Mouse (Mus musculus): ENCODE results near the gene Syncrip.

Syncrip gene

GRCm38 (mm10) chr9:88482230-88482828 is at the start of gene Syncrip:
TSS of gene Syncrip (minus strand) at chr9:88482574.
- DNase-seq (ENCODE audit: low spot score): peak; percentile 92

- DNase-seq (ENCODE audit: low spot score): no peak
Measured at GRCm38 (mm10) chr9:88529979-88530580, 47.7 kb upstream of the Syncrip start.

- no peak for DNase-seq (ENCODE audit: low spot score)
Measured at GRCm38 (mm10) chr9:88529571-88529970, 47.2 kb upstream of the Syncrip start.

- no peak for DNase-seq (ENCODE audit: low spot score)
Measured at GRCm38 (mm10) chr9:88528736-88529135, 46.4 kb upstream of the Syncrip start.

DNA sequence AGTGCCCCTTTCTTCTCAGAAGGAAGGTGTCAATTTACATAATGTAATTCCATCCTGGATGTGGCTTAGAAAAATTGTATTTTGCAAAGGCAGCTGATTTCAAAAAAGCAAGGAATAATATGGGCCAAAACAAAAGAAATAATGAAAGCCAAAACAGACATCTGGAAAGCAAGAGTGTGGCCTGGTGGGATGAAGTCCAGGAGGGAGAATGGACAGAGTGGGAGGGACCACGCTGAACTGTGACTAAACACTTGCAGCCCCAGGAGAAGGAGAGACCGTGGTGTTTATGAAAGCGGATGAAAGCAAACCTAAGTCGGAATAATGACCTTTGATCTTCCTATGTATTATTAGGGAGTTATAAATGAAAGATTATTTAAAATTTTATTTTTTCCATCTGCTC is 45.6 kb upstream of the Syncrip start:
- DNase-seq (ENCODE audit: low spot score): no peak

- no peak for DNase-seq (ENCODE audit: low spot score)
Measured at GRCm38 (mm10) chr9:88525341-88525740, 43.0 kb upstream of the Syncrip start.

DNA sequence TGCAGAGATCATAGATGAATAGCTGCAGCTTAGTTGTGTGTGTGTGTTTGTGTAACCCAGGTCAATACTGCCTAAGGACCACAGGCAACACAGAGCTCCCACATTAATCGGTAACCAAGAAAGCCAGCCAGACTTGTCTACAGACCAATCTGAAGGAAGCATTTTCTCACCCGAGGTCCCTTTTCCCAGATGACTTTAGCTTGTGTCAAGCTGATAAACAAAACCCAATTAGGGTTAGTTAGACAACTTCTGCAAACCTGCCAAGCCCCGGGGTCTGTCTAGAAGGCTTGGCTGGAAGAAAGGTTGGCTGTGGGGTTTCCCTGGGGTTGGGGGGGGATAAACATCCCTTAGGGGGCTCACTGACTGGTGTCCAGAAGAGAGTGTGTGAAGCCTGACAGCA is 42.4 kb upstream of the Syncrip start:
- no peak for DNase-seq (ENCODE audit: low spot score)

DNA sequence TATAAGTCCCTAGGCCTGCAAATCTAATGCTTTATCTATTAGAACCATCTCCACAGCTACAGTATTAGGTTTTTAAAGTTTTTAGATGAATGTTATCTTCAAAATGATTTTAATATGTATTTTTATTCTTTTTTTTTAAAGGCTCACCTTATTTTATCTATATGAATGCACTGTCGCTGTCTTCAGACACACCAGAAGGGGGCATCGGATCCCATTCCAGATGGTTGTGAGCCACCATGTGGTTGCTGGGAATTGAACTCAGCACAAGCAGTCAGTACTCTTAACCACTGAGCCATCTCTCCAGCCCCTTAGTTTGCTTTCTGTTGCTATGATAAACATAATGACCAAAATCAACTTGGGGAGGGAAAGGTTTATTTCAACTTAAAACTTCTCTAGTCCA is 42.0 kb upstream of the Syncrip start:
- no peak for DNase-seq (ENCODE audit: low spot score)

GRCm38 (mm10) chr9:88523335-88523668 is 40.9 kb upstream of the Syncrip start:
- DNase-seq (ENCODE audit: low spot score): no peak

DNA sequence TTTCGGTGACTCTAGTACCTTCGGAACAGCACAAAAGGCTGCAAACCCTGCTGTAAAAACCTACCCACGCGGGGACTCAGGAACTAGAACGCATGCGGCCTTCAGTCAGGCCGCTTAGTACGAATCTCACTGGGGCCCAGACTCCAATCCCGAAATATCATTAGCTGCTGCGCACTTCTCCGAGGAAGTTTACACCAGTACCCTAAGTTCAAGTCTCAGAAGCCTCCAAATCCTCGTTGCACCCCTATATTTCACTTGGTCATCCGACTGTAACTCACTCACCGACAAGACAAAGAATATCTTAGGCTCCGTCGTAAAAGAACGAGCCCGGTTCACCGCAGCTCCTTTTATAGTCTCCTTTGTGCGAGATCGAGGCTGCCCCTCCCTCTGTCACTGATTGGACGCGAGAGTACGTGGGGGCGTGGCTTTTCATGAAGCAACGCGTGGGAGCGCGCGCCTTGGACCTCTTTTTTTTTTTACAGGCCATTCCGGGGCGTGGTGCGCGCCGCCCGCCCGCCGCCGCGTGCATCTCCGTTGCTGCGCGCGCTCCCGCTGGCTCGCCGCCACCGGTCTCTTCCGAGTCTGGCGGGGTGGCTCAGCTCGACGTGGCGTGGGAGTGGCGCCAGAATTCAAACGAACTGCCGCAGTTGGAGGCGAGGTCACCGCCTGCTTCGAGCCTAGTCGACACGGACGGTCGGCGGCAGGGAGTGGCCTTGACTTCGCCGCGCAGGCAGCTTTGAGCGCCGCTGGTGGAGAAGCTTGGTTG is 40.4 kb upstream of the Syncrip start:
- DNase-seq (ENCODE audit: low spot score): peak; percentile 97

DNA sequence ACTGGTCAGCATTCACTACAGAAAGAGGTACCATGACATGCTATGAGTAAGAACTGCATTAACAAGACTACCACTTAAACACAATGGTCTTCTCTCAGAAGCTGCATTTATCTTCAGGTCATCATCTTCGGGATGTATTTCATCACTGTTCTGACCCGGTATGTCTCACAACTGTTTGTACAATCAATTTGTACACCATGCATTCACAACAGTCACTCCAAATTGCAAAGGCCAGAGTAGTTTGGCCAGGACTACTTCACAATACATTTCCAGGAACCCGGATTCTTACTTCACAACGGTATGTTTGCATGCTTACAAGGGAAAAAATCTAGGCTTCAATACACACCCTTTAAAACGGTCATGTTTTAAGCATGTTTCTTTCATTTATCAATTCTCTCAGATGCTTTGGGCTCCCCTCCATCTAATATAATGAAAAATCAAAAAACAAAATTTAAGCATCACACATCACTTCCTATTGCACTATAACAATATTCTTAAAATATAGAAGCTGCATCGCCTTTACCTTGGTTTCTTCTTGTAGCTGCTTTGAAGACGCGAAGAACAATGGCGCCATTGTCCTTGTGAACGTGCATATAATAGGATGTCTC is 39.7 kb upstream of the Syncrip start:
- DNase-seq (ENCODE audit: low spot score): no peak

- DNase-seq (ENCODE audit: low spot score): no peak
Measured at GRCm38 (mm10) chr9:88520849-88521483, 38.6 kb upstream of the Syncrip start.

DNA sequence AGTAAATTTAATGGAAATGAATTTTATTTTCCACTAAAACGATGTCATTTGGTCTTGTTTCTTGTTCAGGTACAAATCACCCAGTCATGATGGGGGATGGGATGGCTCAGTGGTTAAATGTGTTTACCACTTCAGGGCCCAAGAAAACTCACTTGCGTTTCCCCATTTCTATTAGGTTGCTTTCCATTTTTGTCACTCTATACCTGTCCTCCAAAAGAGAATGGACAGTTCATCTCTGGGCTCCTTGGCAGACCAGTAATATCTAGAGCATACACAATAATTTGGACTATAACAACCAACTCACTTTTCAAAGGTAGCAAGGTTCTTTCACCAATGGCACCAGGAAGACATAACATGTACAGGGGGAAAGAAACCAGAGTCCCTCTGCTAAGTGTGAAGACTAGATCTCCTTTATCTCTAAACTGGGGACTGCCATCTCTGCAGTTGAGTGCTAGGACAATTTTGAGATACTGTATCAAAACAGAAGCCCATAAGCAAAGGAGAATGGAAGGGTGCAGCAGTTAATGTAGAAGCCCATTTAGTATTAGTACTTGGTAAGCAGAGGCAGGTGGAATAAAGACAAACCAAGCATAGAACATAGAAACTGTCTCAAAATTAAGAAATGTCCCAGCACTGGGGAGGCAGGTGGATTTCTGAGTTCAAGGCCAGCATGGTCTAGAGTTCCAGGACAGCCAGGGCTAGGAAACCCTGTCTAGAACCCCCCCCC is 37.9 kb upstream of the Syncrip start:
- DNase-seq (ENCODE audit: low spot score): no peak

GRCm38 (mm10) chr9:88519390-88520121 is 37.2 kb upstream of the Syncrip start:
- no peak for DNase-seq (ENCODE audit: low spot score)

DNA sequence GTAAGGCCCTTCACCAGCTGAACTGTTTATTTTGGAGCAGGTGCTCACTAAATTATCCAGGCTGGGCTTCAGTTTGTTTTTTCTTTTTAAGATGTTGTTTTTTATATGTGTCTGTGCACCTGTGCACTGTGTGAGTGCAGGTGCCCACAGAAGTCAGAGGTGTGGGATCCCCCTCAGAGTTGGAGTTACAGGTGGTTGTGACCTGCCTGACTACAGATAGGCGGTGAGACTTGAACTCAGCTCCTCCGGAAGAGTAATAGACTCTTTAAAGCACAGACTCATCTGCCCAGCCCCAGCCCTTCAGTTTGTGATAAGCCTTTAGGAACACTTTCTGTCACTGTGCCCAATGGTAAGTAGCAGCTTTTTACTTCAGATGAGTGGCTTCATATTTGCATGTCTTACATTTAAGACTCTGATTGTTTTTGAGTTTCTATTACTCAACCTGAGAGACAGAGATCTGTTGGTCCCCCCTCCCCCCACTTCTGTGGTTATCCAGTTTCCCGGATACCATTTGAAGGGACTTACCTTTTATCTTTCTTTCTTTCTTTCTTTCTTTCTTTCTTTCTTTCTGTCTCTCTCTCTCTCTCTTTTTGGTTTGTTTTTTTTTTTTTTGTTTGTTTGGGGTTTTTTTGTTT is 34.1 kb upstream of the Syncrip start:
- DNase-seq (ENCODE audit: low spot score): no peak

GRCm38 (mm10) chr9:88515546-88515945 is 33.2 kb upstream of the Syncrip start:
- DNase-seq (ENCODE audit: low spot score): no peak

DNA sequence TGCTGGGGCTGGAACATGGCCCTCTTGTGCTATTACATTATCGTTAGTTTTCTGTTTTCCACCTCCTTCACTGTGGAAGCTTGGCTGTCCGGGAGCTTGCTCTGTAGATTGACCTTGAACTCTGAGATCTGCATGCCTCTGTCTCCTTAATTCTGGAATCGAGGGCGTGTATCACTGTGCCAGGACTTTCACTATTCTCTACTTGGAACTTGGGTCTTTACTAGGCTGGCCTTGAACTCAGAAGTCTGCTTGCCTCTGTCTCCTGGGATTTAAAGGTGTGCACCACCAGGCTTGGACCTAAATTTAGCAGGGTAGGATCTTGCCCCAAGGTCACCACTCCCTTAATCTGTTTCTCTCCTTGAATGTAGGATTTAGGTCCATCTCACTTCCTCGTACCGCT is 19.5 kb upstream of the Syncrip start:
- no peak for DNase-seq (ENCODE audit: low spot score)

- DNase-seq (ENCODE audit: low spot score): no peak
Measured at GRCm38 (mm10) chr9:88500112-88500511, 17.7 kb upstream of the Syncrip start.

- DNase-seq (ENCODE audit: low spot score): no peak
Measured at GRCm38 (mm10) chr9:88492522-88492921, 10.1 kb upstream of the Syncrip start.

DNA sequence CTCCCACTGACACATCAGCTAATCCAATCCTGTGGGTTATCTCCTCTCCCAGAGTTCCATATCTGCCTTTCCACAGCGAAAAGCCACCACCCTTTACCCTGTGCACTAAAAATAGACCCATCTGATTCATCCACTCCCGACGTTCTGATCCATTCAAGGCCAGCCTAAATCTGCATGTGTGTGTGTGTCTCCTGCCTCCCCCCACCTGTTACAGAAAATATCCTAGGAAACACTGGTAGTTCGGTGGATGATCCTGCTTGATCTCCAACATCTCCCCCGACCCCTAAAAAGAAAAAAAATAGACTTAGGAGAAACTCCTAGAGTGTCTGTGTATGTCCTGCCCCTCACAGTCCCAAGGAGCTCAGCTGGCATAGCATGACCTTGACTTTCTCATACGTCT is 2.2 kb upstream of the Syncrip start:
- DNase-seq (ENCODE audit: low spot score): no peak

All from layer of hippocampus, adult 11-12 months (tissue).